Mouse (Mus musculus) kidney, postnatal 36 days (tissue): ENCODE data around the gene Il31.

Source experiments
- DNase-seq, 2 experiments: peaks; one replicate each; pipeline ENCODE4 v3.0.0; 2021 to 2022; ENCODE audit warnings: mixed read lengths in 2 of 2

Gene Il31

DNA sequence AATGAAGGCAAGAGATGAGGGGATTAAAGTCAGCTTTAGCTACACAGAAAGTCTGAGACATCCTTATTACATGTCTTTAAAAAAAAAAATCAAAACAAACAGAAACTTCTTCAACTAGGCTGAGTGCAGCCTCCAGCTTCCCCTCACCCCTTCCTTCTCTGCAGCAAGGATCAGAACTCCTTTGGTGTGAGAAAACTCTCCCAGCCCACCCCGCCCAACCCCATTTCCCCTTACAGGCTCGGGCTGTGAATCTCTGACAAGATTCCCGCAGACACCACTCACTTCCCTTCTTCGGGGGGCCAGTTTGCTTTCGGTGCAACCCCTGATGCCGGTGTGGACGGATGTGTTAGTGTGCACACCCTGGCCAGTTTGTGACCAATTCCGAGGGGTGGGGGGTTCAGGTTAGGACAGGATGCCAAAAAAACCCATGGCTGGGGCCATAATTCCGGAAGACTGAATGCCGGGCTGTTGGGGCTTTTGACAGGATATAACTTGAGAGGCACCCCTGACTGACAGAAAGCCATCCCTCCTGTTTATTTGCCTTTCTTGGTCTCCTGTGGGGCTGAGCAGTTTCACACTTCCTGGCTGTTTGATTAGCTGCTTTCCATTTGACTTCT, 18.4 kb downstream of the Il31 start:
- no peak for DNase-seq

DNA sequence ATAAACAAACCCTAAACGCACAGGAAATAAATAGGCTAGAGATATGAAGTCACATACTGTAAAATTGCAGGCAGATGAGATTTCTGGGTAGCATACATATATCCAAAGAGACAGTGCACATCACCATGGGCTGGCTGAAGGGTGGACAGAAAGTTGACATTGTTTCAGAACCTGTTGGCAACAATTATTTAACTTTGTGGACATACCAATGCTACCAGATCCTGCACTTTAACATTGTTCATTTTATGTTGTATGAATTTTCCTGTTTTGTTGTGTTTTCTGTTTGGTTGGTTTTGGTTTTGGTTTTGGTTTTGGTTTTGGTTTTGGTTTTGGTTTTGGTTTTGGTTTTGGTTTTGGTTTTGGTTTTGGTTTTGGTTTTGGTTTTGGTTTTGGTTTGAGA, 24.7 kb downstream of the Il31 start:
- no peak for DNase-seq

DNA sequence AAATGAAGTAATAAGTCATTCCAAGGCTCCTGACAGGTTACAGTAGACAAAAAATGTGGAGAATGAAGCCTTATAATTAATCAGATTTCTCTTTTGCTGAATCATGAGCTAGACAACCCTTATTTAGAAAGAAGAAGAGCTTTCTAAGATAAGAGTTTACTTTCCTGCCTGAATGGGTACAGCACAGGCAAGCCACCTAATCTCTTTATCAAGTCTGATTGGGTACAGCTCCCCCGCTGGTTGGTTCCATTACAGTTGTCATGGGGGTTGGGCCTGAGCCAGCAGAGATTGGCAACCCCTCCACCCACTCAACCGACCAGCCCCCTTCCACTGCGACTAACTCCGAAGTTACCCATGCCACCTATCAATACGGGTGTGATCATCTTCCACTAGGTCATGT, 27.9 kb downstream of the Il31 start:
- DNase-seq, result no peak

DNA sequence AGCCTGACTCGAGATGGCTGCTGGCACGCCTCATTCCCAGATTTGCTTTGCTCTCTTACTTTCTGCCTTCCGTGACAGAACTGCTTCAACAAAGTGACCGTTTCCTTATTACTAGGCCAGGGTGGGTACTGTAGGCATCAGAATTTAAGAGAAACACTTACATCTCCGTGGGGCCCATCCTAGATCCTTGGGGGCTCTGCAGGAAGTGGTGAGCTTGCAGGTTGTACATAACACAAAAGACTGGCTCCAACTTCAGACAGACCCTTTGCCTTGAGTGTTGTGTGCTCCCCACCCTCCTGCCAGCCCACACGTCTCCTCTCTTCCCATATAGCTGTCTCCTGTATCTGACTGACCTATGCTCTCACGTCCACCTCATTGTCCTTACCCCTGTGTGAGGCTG, 37.4 kb downstream of the Il31 start:
- DNase-seq, result no peak

DNA sequence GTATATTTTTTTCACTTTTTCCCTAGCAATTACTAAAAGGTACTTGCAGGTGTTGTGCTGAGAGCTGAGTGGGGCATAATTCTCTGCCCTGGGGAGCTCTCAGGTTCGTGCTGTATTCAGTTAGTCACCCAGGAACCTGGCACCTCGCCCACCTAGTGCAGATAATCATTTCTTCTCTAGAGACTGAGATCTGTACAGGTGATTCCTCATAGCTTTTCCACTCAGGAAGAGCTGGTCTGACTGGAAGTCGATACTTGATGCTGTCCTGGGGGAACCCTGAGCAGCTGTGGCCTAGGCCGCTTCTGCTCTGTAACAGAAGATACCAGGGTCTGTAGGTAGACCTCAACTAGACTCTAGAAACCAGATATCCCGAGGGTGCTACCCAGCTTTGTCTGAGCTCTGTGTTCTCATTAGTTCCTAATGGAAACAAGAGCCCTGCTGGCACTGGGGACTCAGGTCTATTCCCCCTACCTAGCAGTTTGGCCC, 44.4 kb downstream of the Il31 start:
- no peak for DNase-seq

DNA sequence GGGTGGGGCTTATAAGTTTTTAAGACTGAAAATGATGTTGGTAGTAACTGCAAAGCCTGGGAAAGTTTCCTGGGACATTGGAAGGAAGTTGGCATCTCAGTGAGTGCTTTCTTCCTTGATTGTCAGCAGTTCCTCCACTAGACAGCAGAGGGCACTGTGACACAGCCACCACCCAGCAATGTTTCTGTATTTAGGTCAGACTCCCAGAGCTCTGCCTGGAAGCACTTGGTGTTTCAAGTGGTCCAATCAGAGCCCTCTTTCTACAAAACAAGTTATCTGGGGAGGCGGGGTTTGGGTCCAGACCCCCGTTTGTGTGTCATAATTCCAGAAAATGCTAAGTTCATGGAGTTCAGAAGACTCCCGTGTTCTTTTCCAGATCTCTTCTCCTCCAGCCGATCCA, 45.2 kb downstream of the Il31 start:
- DNase-seq, result peak; percentile 55 to 79

DNA sequence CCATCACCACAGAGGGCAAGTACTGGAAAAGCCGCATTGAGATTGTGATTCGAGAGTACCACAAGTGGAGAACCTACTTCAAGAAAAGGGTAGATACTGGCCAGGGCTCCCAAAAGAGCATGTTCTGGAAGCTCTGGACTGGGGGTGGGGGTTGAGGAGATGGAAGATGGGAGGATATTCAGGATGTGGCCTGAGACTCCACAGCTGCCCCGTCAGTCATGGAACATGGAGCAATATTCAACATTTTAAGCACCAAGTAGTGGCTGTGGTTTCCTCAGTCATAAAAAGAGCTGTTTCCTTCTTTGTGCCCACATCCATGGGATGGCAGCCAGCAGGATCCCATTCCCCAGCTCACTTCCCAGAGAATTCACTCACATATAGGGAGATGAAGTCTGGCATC, 47.0 kb downstream of the Il31 start:
- no peak for DNase-seq

DNA sequence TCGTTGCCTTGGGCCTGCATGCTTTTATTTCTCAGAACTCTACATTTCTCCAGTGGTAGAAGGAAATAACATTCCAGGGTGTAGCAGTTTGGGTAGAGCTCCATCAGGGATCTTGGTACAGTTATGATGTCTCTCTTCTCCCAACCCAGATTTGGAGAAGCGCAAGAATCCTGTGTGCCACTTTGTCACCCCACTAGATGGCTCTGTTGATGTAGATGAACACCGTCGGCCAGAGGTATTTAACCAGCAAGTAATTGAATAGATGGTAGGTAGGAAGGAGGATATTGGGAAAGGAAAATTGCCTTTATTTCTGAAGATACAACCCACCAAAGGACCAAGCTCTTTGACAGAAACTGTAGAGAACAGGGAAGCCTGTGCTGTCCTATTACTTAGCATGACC, 48.6 kb downstream of the Il31 start:
- DNase-seq, result no peak

DNA sequence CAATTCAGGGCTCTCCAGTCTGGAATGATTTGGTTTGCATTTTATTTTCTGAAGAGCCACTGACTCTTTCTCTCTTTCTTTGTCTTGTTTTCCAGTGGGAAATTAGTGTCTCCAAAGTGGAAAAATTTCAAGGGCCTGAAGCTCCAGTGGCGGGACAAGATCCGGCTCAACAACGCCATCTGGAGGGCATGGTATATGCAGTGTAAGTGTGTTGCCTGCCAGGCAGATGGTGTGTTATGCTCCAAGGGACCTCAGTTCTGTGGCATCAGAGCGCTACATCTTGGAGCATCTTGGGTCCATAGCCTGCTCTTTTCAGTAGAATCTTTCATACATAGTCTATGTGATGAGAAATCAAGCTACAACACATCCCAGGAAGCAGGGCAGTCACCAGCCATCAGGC, 49.3 kb downstream of the Il31 start:
- DNase-seq, result peak in 1 of 2 experiments; percentile 69

DNA sequence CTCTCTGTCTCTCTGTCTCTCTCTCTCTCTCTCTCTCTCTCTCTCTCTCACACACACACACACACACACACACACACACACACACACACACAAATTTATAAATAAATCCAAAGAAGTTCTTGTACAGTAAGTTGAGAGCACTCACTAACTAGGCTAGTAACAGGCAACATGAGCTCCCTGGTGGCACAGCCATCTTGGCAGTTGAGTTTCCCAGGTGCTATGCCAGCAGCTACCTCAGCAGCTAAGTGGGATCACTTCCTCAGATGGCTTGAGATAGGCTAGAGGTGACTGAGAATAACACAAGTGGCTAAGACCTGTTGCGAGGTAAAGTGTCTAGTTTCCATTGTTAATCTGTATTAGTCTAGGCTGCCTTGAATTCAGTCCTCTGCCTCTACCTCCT, 50.0 kb downstream of the Il31 start:
- DNase-seq, result no peak

DNA sequence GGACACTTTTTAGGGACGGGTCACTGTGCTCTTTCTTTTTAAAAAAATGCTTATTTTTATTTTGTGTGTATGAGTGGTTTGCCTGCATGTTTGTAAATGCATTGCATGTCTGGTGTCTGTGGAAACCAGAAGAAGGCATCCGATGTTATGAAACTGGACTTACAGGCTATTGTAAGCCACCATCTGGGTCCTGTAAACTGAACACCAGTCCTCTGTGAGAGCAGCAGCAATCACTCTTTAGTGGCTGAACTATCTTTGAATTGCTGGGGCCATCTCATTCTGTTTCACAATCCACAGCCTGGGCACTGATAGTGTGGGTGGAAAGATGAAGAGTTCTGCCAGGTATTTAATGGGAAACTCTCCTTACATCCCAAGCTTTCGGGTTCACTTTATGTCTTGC, 50.9 kb downstream of the Il31 start:
- no peak for DNase-seq

DNA sequence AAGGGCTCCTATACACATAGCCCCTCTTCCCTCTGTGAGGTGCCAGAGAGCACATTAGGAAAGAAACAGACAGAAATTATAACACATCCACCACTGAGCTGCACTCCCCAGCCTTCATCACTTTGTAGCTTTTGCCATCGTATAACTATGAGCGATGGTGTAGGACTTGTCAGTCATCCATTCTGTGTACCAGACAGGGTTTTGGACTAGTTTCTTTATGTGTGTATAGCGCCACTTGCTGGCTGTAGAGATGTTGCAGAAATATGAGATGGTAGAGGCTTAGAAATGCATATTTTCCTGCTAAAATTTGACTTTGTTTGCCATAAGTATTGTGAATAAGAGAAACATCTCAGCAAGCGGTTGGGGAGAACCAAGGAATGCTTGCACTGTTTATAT, 52.5 kb downstream of the Il31 start:
- DNase-seq, result peak; percentile 66 to 76

DNA sequence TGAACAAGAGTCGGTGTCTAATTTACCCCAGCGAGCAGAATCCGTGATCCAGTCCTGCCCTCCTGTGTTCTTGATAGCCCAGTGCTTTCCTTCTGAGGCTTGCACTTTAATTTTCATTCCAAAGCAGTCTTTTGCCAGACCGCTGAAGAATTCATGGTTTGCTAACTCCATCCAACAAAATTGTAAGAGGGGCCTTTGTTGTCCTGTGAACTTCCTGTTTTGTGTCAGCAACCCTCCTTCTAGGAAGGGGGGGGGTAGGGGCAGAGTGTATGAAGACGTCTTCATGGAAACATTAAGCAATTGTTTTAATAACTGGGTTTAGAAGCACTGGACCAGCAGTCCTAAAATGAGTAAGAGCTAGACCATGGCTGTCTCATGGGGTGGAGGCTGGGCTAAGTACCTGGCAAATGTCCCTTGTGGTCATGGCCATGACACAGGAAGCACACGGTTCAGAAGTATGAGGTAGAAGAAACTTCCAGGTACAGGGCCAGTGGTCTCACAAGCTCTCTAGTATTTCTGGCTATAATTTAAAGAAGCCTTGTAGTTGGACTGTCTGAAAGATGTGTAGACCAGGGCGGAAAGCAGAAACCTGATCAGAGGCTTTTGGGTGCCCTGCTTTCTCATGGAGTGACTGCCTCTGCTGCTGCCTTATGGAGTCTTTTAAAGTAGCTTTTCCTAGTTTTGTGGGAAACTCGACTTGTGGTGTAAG, 53.1 kb downstream of the Il31 start:
- DNase-seq, result peak; percentile 40 to 54

DNA sequence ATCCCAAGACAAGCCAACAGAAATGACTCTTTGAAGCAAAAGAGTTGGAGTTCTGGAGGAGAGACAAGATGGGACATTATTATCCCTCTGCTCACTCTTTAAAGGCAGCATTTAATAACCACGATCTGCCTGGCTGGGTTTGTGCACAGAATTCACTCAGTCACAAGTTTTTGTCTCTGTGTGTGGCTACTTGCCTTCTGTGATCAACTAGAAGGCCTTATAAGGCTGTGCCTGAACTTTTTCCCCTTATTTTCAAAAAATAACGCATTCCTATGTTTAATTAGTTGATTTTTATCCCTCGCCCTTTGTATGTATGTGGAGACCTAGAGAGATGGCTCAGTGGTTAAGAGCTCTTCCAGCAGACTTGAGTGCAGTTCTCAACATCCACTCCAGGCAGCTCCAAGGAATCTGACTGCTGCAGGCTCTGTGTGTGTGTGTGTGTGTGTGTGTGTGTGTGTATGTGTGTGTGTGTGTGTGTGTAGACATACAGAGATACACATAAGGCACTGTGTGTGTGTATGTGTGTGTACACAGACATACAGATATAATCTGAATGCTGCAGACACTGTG, 56.9 kb downstream of the Il31 start:
- DNase-seq, result no peak

DNA sequence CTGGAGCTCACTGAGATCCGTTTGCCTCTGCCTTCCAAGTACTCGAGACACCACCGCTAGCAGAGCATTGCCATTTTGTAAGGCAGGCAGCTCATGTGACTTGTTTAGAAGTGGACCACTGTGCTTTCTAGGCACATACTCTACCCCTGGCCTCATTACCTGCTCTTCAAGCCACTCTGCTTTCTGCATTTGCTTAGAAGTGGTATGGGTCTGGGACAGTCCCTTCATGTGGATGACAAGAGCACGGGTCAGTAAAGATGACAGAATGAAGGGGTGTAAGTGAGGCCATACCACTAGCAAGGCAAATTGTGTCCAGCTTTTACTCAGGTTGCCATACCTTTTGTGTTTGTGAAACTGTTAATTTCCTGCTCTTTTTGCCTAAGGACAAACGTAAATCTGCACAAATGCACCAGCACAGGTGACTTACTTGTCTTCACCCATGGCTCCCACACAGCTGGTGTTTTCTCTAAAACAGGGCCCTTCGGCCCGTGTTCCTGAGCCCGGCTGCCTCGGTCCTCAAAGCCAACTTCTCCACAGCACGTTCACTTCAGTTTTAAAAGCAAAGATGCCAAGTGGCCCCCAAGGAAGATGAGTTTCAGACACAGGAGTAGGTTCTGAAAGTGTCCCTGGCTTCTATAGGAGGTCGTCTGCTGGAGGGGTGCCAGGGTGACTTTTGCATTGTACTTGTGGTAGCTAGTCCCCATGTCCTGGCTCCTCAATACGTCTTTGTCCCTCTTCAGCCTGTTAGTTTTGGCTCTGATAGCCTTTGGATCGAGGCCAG, 57.6 kb downstream of the Il31 start:
- DNase-seq, result peak; percentile 66 to 79
